In the genomic region with DNA sequence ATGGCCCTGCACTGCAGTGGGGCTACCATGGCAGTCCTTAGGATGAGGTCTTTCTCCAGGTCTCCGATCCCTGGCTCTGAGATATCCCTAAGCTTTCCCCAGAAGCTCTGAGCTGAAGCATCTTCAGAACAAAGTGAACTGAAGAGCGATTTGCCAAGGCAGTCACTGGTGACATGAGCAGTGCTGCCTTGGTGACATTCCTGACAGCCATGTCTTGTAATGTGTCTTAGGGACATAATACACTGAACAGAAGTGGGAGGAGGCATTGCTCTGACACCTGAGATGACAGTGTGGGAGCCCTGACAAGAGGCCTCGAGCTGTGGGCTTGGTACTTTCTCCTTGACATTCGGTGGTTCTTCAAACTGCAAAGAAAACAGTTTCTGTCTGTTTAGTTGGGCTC, we compare ENCODE assay signal across 14 mouse cellular contexts. TPM values are rescaled to one million over a fixed set of nuclear protein-coding genes. Genes with fewer than 3 reads are reported as not detected.
"Had no signal": no experiment of that assay in that cellular context is flagged by ENCODE, and none has a peak within 500 bp of the region (broad histone marks: within the 10 kb centered on the region; RNA-seq: fewer than 3 reads in every experiment).

No protein-coding gene starts in this region.

- H3K36me3 ChIP-seq: liver, embryonic 15.5 days had no signal

- H3K4me3 ChIP-seq: liver, embryonic 15.5 days; midbrain, embryonic 12.5 days; midbrain, embryonic 15.5 days; myocyte; neural tube, embryonic 13.5 days; neural tube, embryonic 15.5 days had no signal

- H3K9ac ChIP-seq: liver, embryonic 15.5 days; lung, embryonic 14.5 days; midbrain, embryonic 12.5 days; midbrain, embryonic 15.5 days; neural tube, embryonic 13.5 days; neural tube, embryonic 15.5 days had no signal

- DNase-seq: lung, postnatal 10 days; lung, postnatal 4 days; retina, postnatal 1 day; right cerebral cortex, adult 18-20 months; right cerebral cortex, postnatal 25 days; spleen, adult 18-20 months; thymus, adult 18-20 months had no signal

- H3K9me3 ChIP-seq: liver, embryonic 15.5 days; midbrain, embryonic 12.5 days; midbrain, embryonic 15.5 days; neural tube, embryonic 13.5 days; neural tube, embryonic 15.5 days had no signal

- H3K27ac ChIP-seq: liver, embryonic 15.5 days; midbrain, embryonic 12.5 days; midbrain, embryonic 15.5 days; neural tube, embryonic 13.5 days; neural tube, embryonic 15.5 days had no signal

- H3K4me2 ChIP-seq: liver, embryonic 15.5 days; lung, embryonic 14.5 days; midbrain, embryonic 12.5 days; midbrain, embryonic 15.5 days; neural tube, embryonic 13.5 days; neural tube, embryonic 15.5 days had no signal

- H3K27me3 ChIP-seq: liver, embryonic 15.5 days; midbrain, embryonic 12.5 days; midbrain, embryonic 15.5 days; neural tube, embryonic 13.5 days; neural tube, embryonic 15.5 days had no signal

RNA-seq across cellular contexts. Expression of a gene that starts 11.1 kb away (rescaled TPM):
- polyA plus RNA-seq: liver, embryonic 15.5 days had no signal
